Comparison of ENCODE assay signal across 18 mouse cellular contexts in the genomic region with DNA sequence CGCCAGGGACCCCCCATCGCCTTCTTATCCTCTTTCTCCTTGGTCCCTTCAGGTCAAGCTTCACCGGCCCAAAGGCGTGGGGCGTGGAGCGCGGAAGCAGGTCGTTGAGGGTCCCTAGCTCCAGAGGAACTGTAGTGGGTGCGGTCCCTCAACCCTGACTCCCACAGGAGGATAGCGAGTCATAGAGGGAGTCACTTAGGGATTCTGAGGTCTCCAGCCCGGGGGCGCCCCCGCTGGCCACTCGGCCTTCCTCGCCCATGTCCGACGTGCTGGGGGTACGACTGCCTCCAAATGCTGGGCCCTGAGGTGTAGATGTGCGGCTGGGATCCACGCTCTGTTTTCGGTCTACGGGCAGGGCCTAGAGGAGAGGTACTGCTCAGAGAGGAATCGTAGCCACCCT. TPM values are rescaled to one million over a fixed set of nuclear protein-coding genes. Genes with fewer than 3 reads are reported as not detected.
DNase-seq lines count a peak whose midpoint lies in the region; ATAC-seq and TF ChIP-seq lines count a peak whose summit lies in the region.
"Had no signal": no experiment of that assay in that cellular context is flagged by ENCODE, and none has a peak within 500 bp of the region (broad histone marks: within the 10 kb centered on the region; RNA-seq: fewer than 3 reads in every experiment).

No protein-coding gene starts in this region.

- 91% methylated on average over 23 of the region's 23 CpGs for WGBS in lung, postnatal 0 days
- WGBS in embryonic facial prominence, embryonic 10.5 days: 92% methylated on average over 23 of the region's 23 CpGs
- 94% methylated on average over 23 of the region's 23 CpGs for WGBS in limb, embryonic 13.5 days

- H3K4me2 ChIP-seq in lung, postnatal 0 days (replicated peaks; ENCODE audit: low read depth, low read length): no peak overlapping the region
- no peak overlapping the region for H3K4me2 ChIP-seq in limb, embryonic 13.5 days (replicated peaks)
- H3K4me2 ChIP-seq: liver, embryonic 13.5 days; neural tube, embryonic 13.5 days had no signal

- peak; percentile 9 for DNase-seq in heart, postnatal 4 days
- no peak for DNase-seq in heart, adult 18-20 months
- no peak for DNase-seq in lung, postnatal 0 days (ENCODE audit: low spot score)
- DNase-seq in lung, postnatal 4 days: no peak
- no peak for DNase-seq in embryonic facial prominence, embryonic 10.5 days (ENCODE audit: low spot score)
- DNase-seq: cerebellum, adult 11 months; cerebellum, postnatal 25 days; kidney, adult 18-20 months; kidney, postnatal 25 days; liver, embryonic 13.5 days; right cerebral cortex, postnatal 25 days; thymus, postnatal 25 days had no signal

- no peak for TF ChIP-seq EP300 in lung, postnatal 0 days (IDR thresholded peaks at IDR 0.05)

- H3K4me3 ChIP-seq in lung, postnatal 0 days (ENCODE audit: low read depth, low read length): no peak overlapping the region
- H3K4me3 ChIP-seq in embryonic facial prominence, embryonic 10.5 days: no peak overlapping the region
- no peak overlapping the region for H3K4me3 ChIP-seq in limb, embryonic 13.5 days
- H3K4me3 ChIP-seq: erythroblast, embryonic 14.5 days; liver, embryonic 13.5 days; neural tube, embryonic 13.5 days had no signal

- H3K4me1 ChIP-seq in lung, postnatal 0 days (ENCODE audit: insufficient read depth, low read depth, low read length): peaks cover 11% of the 10 kb centered on the region
- H3K4me1 ChIP-seq in embryonic facial prominence, embryonic 10.5 days: peaks cover 35% of the 10 kb centered on the region
- peaks cover 37% of the 10 kb centered on the region for H3K4me1 ChIP-seq in limb, embryonic 13.5 days

- ATAC-seq in lung, postnatal 0 days: no peak
- ATAC-seq in limb, embryonic 13.5 days (ENCODE audit: low FRiP score, low read depth): no peak
- ATAC-seq in cerebellum, adult (ENCODE audit: insufficient number of reproducible peaks, low FRiP score, low TSS enrichment): no peak
- ATAC-seq: forebrain, embryonic 16.5 days had no signal

- H3K27ac ChIP-seq in lung, postnatal 0 days (ENCODE audit: low read length): no peak overlapping the region
- H3K27ac ChIP-seq in embryonic facial prominence, embryonic 10.5 days (replicated peaks): peak overlapping the region; percentile 66
- peak overlapping the region; percentile 95 for H3K27ac ChIP-seq in limb, embryonic 13.5 days
- H3K27ac ChIP-seq: liver, embryonic 13.5 days; stomach, postnatal 0 days had no signal

- H3K36me3 ChIP-seq in lung, postnatal 0 days (ENCODE audit: insufficient read depth, low read length): peaks cover 16% of the 10 kb centered on the region; the same call in 1 of the 2 replicates
- H3K36me3 ChIP-seq in embryonic facial prominence, embryonic 10.5 days (replicated peaks): peaks cover 64% of the 10 kb centered on the region
- peaks cover 63% of the 10 kb centered on the region for H3K36me3 ChIP-seq in limb, embryonic 13.5 days

- H3K9me3 ChIP-seq in lung, postnatal 0 days (ENCODE audit: low read length): no peaks in the 10 kb centered on the region
- no peaks in the 10 kb centered on the region for H3K9me3 ChIP-seq in embryonic facial prominence, embryonic 10.5 days
- no peaks in the 10 kb centered on the region for H3K9me3 ChIP-seq in limb, embryonic 13.5 days
- H3K9me3 ChIP-seq: liver, embryonic 13.5 days; neural tube, embryonic 13.5 days had no signal

- no peaks in the 10 kb centered on the region for H3K27me3 ChIP-seq in lung, postnatal 0 days (replicated peaks; ENCODE audit: insufficient read depth, low read length)
- H3K27me3 ChIP-seq in embryonic facial prominence, embryonic 10.5 days (replicated peaks; ENCODE audit: low read depth, poor library complexity, severe bottlenecking): no peaks in the 10 kb centered on the region
- no peaks in the 10 kb centered on the region for H3K27me3 ChIP-seq in limb, embryonic 13.5 days
- H3K27me3 ChIP-seq: liver, embryonic 13.5 days; neural tube, embryonic 13.5 days had no signal

- no peak overlapping the region for H3K9ac ChIP-seq in lung, postnatal 0 days (replicated peaks; ENCODE audit: low read depth)
- H3K9ac ChIP-seq in limb, embryonic 13.5 days: no peak overlapping the region
- H3K9ac ChIP-seq: liver, embryonic 13.5 days; neural tube, embryonic 13.5 days had no signal

- TF ChIP-seq CTCF in lung, postnatal 0 days (IDR thresholded peaks at IDR 0.05): peak; percentile 29; the same call in 1 of the 2 replicates

RNA-seq across cellular contexts. Expression of gene Tmbim6, which starts 29.9 kb away (rescaled TPM):
- 100 to 1,000 TPM; 197 to 201 TPM for total RNA-seq in heart, postnatal 4 days (2021)
- 100 to 1,000 TPM; 225 to 256 TPM for total RNA-seq in heart, adult 18-20 months (2021)
- 669 and 693 TPM in 2 replicates for polyA plus RNA-seq in lung, postnatal 0 days (2015; fragmentation: Nextera tagmentation; extraction: Ambion mirVana)
- 262 and 273 TPM in 2 replicates for polyA plus RNA-seq in embryonic facial prominence, embryonic 10.5 days (2016; fragmentation: Nextera tagmentation; extraction: Ambion mirVana)
- polyA plus RNA-seq in limb, embryonic 13.5 days (2015; fragmentation: Nextera tagmentation; extraction: Ambion mirVana): 287 and 298 TPM in 2 replicates

RNA-seq across cellular contexts. Expression of gene Nckap5l, which starts 35.0 kb away (rescaled TPM):
- 10 to 100 TPM; 20.0 to 23.6 TPM for total RNA-seq in heart, postnatal 4 days (2021)
- total RNA-seq in heart, adult 18-20 months (2021): 1 to 10 TPM; 2.5 to 3.8 TPM
- 5.2 and 6.0 TPM in 2 replicates for polyA plus RNA-seq in lung, postnatal 0 days (2015; fragmentation: Nextera tagmentation; extraction: Ambion mirVana)
- polyA plus RNA-seq in embryonic facial prominence, embryonic 10.5 days (2016; fragmentation: Nextera tagmentation; extraction: Ambion mirVana): 14.1 and 15.1 TPM in 2 replicates
- polyA plus RNA-seq in limb, embryonic 13.5 days (2015; fragmentation: Nextera tagmentation; extraction: Ambion mirVana): 14.0 and 14.1 TPM in 2 replicates

RNA-seq across cellular contexts. Expression of gene Bcdin3d, which starts 52.0 kb away (rescaled TPM):
- 1 to 10 TPM; 4.9 to 5.0 TPM for total RNA-seq in heart, postnatal 4 days (2021)
- total RNA-seq in heart, adult 18-20 months (2021): 1 to 10 TPM; 3.7 to 3.9 TPM
- 11.2 and 11.5 TPM in 2 replicates for polyA plus RNA-seq in lung, postnatal 0 days (2015; fragmentation: Nextera tagmentation; extraction: Ambion mirVana)
- 16.0 and 16.7 TPM in 2 replicates for polyA plus RNA-seq in embryonic facial prominence, embryonic 10.5 days (2016; fragmentation: Nextera tagmentation; extraction: Ambion mirVana)
- 17.0 and 19.7 TPM in 2 replicates for polyA plus RNA-seq in limb, embryonic 13.5 days (2015; fragmentation: Nextera tagmentation; extraction: Ambion mirVana)

RNA-seq across cellular contexts. Expression of gene Fmnl3, which starts 52.3 kb away (rescaled TPM):
- 10 to 100 TPM; 42.6 to 44.4 TPM for total RNA-seq in heart, postnatal 4 days (2021)
- total RNA-seq in heart, adult 18-20 months (2021): 10 to 100 TPM; 13.4 to 14.8 TPM
- polyA plus RNA-seq in lung, postnatal 0 days (2015; fragmentation: Nextera tagmentation; extraction: Ambion mirVana): 25.8 and 30.7 TPM in 2 replicates
- 24.4 and 25.6 TPM in 2 replicates for polyA plus RNA-seq in embryonic facial prominence, embryonic 10.5 days (2016; fragmentation: Nextera tagmentation; extraction: Ambion mirVana)
- polyA plus RNA-seq in limb, embryonic 13.5 days (2015; fragmentation: Nextera tagmentation; extraction: Ambion mirVana): 29.5 and 30.9 TPM in 2 replicates
